Mouse (Mus musculus): ENCODE data around the gene Gabbr2.
"Not testable (repeated sequence)": the region's sequence is repeated elsewhere in the genome, so short reads cannot be mapped to it uniquely, and the experiment has no call there.

The Gabbr2 gene

DNA sequence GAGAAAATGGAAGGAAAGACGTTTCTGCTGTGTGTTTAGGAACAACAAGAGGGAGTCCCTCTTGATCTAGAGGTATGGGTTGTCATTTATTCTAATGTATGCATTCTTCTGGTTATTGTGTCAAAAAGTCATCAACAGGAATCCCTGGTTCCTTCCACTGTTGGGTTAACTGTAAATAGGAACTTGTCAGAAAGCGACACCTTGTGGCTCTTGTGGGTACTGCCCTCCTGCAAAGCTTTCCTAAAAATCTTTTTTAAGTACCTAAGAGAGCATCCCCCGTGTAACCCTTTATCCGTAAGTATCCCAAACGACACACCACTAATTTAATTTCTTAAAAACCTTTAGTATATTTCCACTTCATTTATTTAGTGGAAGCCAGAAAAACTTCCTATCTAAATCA is 334.6 kb downstream of the Gabbr2 start:
- DNase-seq (ENCODE audit: low read depth, low spot score) = peak; percentile 81

DNA sequence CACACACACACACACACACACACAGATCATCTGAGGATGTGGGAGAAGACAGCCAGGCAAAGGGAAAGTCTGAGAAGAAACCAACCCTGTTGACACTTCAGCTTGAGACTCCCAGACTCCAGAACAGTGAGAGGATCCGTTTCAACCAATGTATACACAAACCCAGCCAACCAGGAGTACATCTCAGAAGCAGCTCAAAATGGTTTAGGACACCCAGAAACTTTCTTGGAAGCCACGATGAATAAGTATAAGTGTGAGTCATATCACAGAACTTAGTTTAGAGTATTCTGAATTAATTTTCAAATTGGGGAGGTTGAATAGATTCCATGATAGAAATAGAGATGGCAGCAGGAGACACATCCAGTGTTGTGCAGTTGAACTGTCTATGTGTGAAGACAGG is 335.7 kb downstream of the Gabbr2 start:
- DNase-seq (ENCODE audit: low read depth, low spot score) = no peak

DNA sequence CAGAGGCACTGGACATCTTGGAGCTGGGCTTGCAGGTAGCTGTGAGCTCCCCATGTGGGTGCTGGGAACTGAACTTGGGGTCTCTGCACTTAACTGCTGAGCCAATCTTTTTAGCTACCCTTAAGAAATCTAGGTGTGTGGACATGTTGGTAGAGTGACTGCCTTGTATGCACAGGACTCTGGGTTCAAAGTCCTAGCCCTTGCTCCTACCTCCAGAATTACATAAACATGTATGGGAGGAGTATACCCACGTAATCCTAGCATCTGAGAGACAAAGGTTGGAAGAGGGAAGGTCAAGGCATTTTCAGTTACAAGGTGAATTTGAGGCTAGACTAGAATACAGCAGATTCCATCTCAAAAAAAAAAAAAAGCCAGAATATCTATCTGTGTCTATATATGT is 336.4 kb downstream of the Gabbr2 start:
- DNase-seq (ENCODE audit: low read depth, low spot score) = no peak

DNA sequence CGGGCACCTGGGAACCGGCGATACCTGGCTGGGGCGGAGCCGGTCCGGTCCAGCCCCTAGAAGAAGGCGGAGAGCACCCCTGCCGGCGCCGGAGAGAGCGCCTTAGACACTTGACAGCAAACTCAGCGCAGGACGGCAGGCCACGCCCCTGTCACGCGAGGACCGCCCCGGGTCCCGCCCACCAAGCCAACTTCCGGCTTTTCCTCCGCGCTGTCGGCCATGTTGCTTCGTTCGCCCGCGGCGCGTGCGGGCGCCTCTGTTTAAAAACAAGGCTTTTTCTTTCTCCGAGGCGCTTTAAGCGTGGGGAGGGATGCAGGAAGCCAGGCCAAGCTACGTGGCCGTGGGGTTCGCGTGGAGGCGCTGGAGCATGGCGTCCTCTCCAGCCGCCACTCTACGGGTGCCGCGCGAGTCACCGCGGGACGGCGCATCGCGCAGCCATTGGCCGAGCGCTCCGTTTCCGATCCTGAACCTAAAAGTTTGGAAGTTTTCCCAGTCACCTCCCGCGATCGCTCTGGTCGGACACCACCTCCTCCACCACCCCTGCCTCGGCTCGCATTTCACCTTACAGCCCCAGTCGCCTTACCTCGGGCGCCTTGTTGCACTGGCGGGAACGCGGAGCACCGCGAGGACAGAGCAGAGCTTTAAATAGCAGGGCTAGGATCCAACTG is 341.5 kb downstream of the Gabbr2 start, which contains the start of gene Tbc1d2:
TSS of gene Tbc1d2 (minus strand) at position 124 of the 668 bp plus-strand sequence.
- peak; percentile 90 for DNase-seq (ENCODE audit: low read depth, low spot score)

DNA sequence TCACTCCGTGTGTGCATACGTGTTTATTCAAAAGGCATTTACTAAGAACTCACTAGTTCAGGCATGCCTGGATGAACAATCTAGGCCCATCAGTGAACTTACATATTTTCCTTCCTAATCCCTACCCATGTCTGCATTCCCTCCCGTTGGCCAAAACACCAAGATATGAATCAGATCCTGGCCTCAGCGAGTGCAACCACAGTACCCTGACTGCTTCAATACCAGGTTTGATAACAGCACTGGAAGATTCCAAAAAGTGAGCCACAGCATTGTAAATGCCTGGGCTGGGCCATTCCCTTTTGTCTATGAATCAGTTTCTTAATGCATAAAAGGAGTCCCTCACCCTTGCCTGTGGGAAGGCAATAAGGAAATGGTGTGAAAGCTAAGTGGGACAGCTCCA is 342.5 kb downstream of the Gabbr2 start:
- DNase-seq (ENCODE audit: low read depth, low spot score) = peak; percentile 67

DNA sequence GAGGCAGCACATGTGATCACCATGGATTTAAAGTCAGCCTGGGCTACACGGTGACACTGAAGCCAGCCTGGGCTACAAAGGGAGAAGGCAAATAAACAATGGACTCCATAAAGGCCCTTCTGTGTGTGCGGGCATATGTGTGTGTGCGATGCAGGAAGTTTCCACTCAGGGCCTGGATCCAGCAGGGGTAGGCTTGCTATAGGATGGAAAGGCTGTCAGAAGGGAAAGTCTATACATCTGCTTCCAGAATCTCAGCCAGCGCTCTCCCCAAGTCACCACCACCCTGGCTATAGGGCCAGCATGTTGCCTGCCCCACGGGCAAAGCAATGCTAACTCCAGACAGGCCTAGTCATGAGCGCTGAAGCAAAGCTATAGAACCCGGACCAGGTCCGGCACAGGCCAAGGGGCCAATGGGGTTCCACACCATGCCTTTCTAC is 348.0 kb downstream of the Gabbr2 start:
- no peak for DNase-seq (ENCODE audit: low read depth, low spot score)

DNA sequence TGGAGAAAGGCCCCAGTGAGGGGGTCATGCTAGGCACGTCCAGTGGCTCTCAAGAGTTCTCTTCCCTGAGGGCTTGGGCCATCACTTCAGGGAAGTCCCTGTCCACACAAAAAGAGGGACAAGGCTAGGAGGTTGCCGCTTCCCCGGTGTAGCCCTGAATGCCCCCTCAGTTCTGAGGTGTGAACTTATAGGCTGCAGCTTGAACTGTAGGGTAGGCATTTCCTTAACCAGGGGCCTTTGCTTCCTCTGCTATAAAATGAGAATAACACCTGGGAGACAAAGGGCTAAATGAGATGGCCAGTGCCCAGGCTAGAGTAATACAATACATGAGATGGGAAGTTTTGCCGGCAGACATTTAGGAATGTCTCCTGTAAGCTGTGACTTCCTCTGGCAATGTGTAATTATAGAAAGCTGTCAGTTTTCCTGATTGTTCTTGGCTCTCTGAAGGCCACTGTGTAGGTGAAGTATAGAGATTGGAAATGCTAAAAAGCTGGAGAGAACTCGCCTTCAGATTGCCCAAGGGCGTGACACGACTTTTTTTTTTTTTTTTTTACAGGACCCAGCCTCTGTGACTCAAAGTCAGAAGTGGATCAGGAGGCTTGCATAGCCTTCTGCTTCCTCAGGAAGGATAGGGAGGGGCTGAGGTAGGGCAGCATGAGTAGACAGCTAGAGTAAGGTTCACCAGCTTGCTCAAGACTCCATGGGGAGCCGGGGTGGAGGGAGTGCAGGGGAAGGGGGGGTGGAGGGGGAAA is 348.6 kb downstream of the Gabbr2 start:
- DNase-seq (ENCODE audit: low read depth, low spot score) = peak; percentile 73

DNA sequence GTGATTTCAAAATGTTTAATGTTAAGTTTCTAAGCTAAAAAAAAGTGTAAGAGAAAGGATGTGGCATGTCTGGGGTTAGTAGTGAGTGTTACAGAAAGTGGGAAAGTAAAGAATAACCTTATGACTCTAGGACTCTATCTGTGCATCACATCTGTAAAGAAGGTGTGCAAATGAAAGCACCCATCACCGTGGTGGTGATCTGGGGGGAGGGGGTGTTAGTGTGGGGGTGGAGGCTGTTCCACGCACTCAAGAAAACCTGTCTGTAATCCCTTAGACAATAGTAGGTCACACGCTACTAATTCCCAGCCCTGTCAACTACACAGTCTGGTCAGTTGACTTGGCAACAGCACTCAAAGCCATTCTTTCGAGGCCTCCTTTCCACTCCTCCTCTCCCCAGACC is 350.4 kb downstream of the Gabbr2 start:
- DNase-seq (ENCODE audit: low read depth, low spot score) = no peak

DNA sequence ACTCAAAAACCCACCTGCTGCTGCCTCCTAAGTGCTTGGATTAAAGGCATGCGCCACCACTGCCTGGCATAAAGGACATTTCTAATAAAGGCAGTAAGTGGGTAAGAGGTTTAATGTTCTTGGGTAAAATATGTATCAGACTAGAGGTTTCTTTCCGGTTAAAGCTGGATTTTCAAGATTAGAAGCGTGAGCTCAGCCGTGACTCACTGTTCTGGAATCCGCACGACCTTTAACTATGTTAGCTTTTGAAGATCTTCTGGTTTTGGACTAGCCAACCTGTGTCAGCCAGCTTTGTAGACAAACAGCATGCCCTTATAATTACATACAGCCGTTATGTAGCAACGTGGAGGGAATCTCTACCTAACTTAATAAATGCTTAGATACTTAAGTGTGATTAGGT is 351.8 kb downstream of the Gabbr2 start:
- DNase-seq (ENCODE audit: low read depth, low spot score) = peak; percentile 83

DNA sequence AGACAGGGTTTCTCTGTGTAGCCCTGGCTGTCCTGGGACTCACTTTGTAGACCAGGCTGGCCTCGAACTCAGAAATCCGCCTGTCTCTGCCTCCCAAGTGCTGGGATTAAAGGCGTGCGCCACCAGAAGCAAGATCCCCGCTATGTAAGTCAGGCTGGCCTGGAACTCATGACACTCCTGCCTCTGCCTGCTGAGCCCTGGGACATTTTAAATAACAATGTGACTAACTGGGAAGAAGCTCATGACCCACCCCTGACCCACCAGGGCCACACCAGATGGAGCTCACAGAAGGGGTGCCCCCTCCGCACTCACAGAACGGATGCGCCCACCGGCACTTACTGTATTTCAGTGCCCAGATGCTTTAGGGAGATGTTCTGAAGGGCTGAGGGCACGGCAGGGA is 354.4 kb downstream of the Gabbr2 start:
- DNase-seq (ENCODE audit: low read depth, low spot score) = not testable (repeated sequence)

DNA sequence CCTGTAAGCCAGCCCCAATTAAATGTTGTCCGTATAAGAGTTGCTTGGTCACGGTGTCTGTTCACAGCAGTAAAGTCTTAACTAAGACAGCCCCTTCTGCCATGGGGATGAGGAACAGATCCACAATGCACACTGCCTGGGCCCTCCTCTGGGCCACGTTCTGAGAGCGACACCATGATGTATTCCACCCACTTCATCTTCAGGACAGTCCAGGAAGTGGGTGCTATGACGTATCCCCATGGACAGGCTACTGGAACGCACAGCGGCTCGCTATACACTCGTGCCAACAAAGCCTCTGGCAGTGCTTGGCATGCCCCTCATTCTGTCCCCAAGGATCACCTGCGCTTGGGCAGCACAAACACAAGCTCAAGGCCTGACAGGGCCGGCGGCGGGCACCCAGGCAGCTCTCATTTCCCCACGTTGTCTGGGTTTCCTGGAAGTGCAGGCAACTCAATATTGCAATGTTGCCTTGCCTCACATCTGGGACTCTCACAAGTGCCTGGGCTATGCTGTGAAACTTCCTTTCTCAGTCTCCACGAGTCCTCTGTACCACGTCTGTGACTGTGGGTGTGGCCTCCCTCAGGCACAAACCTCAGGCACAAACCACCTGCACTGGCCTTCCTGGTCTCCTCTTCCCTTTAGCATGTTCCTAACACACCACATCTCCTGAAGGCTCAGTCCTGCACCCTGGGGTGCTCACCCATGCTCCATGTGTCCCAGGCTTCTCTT is 355.8 kb downstream of the Gabbr2 start:
- no peak for DNase-seq (ENCODE audit: low read depth, low spot score)

DNA sequence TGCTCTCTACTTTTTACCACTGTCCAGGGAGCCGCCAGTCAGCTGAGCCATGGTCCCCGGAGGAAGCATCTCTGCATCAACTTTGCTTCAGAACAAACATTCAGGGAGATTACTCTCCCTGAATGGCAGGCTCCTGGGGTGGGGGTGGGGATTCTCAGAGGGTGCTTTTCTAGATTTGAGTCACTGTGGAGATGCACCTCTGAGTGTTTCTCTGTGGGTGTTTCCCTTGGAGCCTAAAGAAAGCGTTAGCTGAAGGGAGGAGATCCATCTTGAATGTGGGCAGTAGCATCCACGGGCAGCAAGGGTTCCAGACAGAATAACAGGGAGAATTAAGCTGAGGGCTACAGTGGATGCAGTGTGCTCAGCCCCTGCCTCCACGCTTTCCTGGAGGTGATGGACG is 356.8 kb downstream of the Gabbr2 start:
- no peak for DNase-seq (ENCODE audit: low read depth, low spot score)

DNA sequence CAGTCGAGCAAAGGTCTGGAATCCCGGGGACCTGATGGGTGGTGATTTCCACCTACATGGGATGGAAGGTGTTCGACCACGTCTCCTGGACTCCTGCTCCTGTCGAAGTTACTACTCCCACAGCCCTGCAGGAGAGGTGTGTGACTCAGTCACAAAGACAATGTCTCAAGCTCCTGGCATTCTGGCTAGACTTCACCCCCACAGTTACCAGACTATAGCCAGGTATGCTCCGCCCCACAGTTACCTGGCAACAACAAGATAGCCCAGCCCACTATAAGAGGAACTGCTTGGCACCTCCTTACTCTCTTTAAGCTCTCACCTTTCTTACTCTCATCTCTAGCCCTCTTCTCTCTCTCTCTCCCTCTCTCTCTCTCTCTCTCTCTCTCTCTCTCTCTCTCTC is 358.1 kb downstream of the Gabbr2 start:
- DNase-seq (ENCODE audit: low read depth, low spot score) = not testable (repeated sequence)

DNA sequence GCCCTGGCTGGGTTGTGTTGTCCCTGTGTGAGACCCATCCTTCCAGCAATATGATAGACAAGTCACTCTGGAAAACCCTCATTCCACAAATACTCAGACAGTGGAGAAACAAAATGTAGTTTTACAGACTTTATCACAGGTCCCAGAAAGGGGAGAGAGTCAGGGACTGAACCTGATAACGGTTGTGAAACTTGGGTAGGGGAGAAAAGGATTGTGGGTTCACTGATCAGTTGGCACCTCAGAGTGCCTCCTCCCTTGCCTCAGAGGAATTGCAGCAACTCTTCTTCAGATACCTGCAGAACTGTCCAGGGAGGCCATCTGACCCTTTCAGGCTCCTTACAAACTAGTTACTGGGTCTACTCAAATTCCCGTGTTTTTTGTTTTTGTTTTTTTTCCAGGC is 359.2 kb downstream of the Gabbr2 start:
- no peak for DNase-seq (ENCODE audit: low read depth, low spot score)

DNA sequence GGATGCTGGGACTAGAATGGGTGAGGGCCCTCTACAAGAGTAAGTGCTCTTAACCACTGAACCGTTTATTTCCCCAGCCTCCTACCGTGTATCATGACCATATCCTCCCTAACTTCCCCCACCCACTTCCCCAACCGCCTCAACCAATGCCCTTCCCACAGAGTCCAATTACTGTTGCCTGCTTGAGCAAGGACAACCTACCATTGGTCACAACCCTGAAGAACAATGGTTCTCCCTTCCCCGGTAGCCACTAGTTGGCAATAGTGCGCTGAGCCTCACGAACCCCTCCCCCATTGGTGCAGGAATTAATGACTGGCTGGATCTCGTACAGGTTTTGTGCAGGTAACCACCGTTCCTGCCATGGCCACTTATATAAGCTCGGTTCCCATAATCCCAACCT is 361.3 kb downstream of the Gabbr2 start:
- DNase-seq (ENCODE audit: low read depth, low spot score) = no peak

DNA sequence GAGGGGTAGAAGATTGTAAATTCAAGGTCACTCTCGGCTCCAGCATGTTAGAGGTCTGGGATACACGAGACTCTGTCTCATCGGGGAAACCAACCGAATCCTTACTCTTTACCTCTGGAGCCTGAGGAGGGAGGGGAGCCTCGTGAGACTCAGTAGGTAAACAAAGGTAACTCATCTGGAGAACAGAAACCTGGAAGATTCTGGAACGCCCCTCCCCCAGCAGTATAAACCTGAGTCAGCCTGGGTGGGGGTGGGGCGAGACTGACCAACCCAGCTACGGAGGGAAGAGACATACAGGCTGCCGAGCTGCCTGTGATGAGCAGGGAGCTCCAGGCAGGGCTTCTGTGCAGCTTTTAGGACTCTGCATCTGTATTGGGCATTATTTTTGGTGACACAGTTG is 362.8 kb downstream of the Gabbr2 start:
- no peak for DNase-seq (ENCODE audit: low read depth, low spot score)

DNA sequence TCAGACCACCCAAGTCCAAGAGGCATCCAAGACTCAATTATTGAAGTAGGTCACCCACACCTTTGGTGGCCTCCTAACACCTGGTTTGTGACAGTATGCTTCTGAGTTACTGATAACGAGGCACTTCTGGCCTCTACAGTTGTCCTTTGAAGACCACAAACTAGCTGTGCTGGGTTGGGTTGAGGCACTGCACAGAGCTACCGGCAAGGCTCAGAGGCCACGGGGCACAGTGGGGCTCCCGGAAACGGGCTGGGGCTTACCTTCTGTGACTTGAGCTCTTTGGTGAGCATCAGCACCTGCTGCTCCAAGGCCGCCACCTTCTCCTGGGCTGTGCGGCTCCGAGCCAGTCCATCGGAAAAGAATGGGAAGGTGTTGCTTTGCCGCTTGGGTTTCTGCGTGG is 363.6 kb downstream of the Gabbr2 start:
- DNase-seq (ENCODE audit: low read depth, low spot score) = no peak

DNA sequence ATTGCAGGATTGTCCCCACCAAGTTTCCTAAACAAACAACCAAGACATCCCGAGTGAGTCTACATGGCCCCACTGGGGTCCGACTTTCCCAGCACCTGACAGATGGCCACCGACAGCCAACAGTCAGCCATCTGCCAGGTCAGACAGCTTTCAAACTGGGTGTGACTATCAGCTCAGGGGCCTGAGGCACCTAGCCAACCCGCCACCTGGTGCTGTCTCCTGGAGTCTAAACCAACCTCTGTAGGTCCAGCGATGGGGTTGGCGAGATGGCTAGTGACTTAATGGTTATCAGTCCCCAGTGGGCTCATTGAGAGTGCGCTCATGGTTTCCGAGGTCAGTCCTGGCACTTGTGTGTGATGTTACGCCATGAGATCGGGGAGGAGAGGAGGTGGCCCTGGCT is 366.6 kb downstream of the Gabbr2 start:
- DNase-seq (ENCODE audit: low read depth, low spot score) = no peak

DNA sequence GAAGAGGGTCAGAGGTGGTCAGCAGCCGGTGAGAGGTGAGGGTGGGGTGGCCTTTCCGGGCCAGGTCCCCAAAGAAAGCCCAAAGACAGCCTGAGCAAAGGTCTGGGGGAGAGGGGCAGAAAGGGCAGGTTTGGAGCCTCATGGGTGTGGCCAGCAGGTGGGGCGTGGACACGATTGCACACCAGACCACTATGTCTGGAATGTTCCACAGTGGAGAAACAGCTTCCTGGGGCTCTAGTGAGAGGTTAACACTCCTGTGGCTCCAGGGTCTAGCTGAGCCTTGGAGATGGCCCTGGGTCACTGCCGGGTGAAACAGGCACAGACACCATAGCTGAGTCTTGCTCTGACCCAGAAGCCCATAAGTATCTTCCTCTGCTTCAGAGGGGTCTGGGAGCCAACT is 368.7 kb downstream of the Gabbr2 start:
- DNase-seq (ENCODE audit: low read depth, low spot score) = peak; percentile 42

DNA sequence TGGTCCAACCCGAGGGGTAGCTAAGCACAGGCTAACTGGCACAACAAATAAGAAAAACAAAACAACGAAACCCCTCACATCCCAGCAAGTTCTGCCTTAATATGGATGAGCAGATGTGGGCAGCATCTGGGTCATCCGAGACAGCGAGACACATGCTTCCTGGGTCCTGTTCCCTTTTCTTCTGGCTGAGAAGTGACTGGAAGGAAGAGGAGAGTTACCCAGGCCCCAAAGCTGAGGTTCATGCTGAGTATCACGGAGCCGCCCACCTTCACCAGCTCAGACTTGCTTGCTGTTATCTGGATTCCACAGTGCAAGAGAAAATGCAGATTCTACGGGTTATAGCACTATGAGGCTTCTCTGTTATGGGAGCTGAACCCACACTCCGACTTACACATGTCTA is 370.7 kb downstream of the Gabbr2 start:
- no peak for DNase-seq (ENCODE audit: low read depth, low spot score)

DNA sequence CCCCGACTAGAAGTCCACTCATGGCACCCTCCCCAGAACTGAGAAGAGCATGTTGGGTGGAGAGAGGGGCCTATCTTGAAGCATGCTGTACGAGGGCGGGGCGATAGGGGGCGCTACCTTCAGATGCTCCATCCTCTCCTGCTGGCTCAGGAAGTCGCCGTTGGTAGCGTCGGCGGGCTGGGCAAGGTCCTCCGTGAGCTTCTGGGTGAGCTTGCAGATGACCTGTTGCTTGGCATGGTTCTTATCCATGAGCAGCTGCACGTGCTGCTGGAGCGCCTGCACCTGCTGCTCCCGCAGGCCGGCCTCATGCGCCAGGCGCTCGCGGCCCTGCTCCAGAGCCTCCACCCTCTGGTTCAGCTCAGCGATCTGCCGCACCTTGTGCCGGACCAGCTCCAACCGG is 371.3 kb downstream of the Gabbr2 start:
- no peak for DNase-seq (ENCODE audit: low read depth, low spot score)

DNA sequence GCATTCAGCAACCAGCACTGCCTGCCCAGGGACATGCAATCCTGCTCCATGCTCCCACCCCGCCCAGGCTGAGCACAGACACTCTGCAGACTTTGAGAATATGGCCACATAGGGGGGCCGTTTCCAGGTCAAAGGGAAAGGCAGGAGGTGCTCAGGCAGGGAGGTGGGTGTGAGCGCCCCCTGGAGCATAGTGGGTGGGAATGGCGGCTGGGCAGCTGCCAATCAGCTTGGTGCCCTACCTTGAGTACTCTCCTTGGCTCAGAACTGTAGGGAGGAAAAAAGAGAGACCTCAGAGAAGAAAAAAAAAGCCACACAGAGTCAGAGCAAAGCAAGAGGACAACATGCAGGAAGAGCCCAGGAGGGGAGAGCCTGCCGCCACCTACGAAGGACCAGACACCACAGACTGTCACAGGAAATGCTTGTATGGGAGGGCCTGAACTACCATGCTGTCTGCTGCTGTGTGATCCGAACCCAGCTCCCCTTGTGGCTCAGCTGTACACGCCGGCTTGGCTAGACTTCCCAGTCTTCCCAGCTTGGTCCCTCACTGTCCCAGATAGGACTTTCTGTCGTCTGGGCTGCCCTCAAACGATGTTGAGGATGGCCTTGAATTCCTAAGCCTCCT is 373.4 kb downstream of the Gabbr2 start:
- DNase-seq (ENCODE audit: low read depth, low spot score) = no peak
